Mouse (Mus musculus): ENCODE data around the gene Atic. TPM values are rescaled to one million over a fixed set of nuclear protein-coding genes. Genes with fewer than 3 reads are reported as not detected.

Atic gene
- polyA plus RNA-seq, 1 experiment from 2014 or later = 28.0 TPM

- peaks cover 82% of the 10 kb centered on the region for H3K36me3 ChIP-seq
- H3K9me3 ChIP-seq = no peaks in the 10 kb centered on the region
- ATAC-seq = no peak
- no peaks in the 10 kb centered on the region for H3K27me3 ChIP-seq
- no peak overlapping the region for H3K4me2 ChIP-seq (replicated peaks)
- H3K27ac ChIP-seq = no peak overlapping the region
- H3K4me3 ChIP-seq (replicated peaks) = no peak overlapping the region
- no peaks in the 10 kb centered on the region for H3K4me1 ChIP-seq (replicated peaks)
- 74% methylated on average over 16 of the region's 16 CpGs for WGBS
- H3K9ac ChIP-seq (replicated peaks) = no peak overlapping the region
These were observed 11.1 kb downstream of the Atic start for GRCm38 (mm10) chr1:71567884-71568605.

- no peak overlapping the region for H3K27ac ChIP-seq
- H3K4me1 ChIP-seq (replicated peaks) = no peaks in the 10 kb centered on the region
- no peak overlapping the region for H3K4me3 ChIP-seq (replicated peaks)
- H3K4me2 ChIP-seq (replicated peaks) = no peak overlapping the region
- H3K9ac ChIP-seq (replicated peaks) = no peak overlapping the region
- no peaks in the 10 kb centered on the region for H3K27me3 ChIP-seq
- 88% methylated on average over 4 of the region's 4 CpGs for WGBS
- H3K9me3 ChIP-seq = no peaks in the 10 kb centered on the region
- H3K36me3 ChIP-seq = peaks cover 76% of the 10 kb centered on the region
- no peak for ATAC-seq
These were observed 13.2 kb downstream of the Atic start for GRCm38 (mm10) chr1:71570116-71570515.

- WGBS = 93% methylated on average over 7 of the region's 7 CpGs
- H3K9ac ChIP-seq (replicated peaks) = no peak overlapping the region
- H3K27me3 ChIP-seq = no peaks in the 10 kb centered on the region
- no peaks in the 10 kb centered on the region for H3K9me3 ChIP-seq
- no peak overlapping the region for H3K4me2 ChIP-seq (replicated peaks)
- H3K4me3 ChIP-seq (replicated peaks) = no peak overlapping the region
- H3K4me1 ChIP-seq (replicated peaks) = no peaks in the 10 kb centered on the region
- no peak for ATAC-seq
- H3K36me3 ChIP-seq = peaks cover 68% of the 10 kb centered on the region
- no peak overlapping the region for H3K27ac ChIP-seq
These were observed 19.0 kb downstream of the Atic start for GRCm38 (mm10) chr1:71575987-71576386.

- H3K36me3 ChIP-seq = peaks cover 59% of the 10 kb centered on the region
- no peak overlapping the region for H3K4me2 ChIP-seq (replicated peaks)
- no peaks in the 10 kb centered on the region for H3K9me3 ChIP-seq
- WGBS = 93% methylated on average over 6 of the region's 6 CpGs
- no peak overlapping the region for H3K4me3 ChIP-seq (replicated peaks)
- no peak for ATAC-seq
- no peak overlapping the region for H3K27ac ChIP-seq
- no peak overlapping the region for H3K9ac ChIP-seq (replicated peaks)
- H3K4me1 ChIP-seq (replicated peaks) = no peaks in the 10 kb centered on the region
- H3K27me3 ChIP-seq = no peaks in the 10 kb centered on the region
These were observed 19.9 kb downstream of the Atic start for GRCm38 (mm10) chr1:71576837-71577236.

- WGBS = 92% methylated on average over 4 of the region's 4 CpGs
- no peak overlapping the region for H3K4me3 ChIP-seq (replicated peaks)
- no peak overlapping the region for H3K4me2 ChIP-seq (replicated peaks)
- H3K36me3 ChIP-seq = peaks cover 39% of the 10 kb centered on the region
- no peaks in the 10 kb centered on the region for H3K27me3 ChIP-seq
- H3K4me1 ChIP-seq (replicated peaks) = no peaks in the 10 kb centered on the region
- H3K9me3 ChIP-seq = no peaks in the 10 kb centered on the region
- H3K9ac ChIP-seq (replicated peaks) = no peak overlapping the region
- ATAC-seq = no peak
- H3K27ac ChIP-seq = no peak overlapping the region
These were observed 22.6 kb downstream of the Atic start for GRCm38 (mm10) chr1:71579526-71579925.

- Histone ChIP-seq H3K27me3 (no peaks in the 10 kb centered on the region), H3K4me2 (replicated peaks) (no peak overlapping the region), H3K4me3 (replicated peaks) (no peak overlapping the region), H3K27ac (no peak overlapping the region), H3K9ac (replicated peaks) (no peak overlapping the region), H3K4me1 (replicated peaks) (no peaks in the 10 kb centered on the region), H3K36me3 (peaks cover 39% of the 10 kb centered on the region), H3K9me3 (no peaks in the 10 kb centered on the region)
- 94% methylated on average over 12 of the region's 12 CpGs for WGBS
- ATAC-seq = no peak
These were observed 23.5 kb downstream of the Atic start for GRCm38 (mm10) chr1:71580408-71580807.

GRCm38 (mm10) chr1:71583302-71583701 lies 26.4 kb downstream of the Atic start:
- H3K9me3 ChIP-seq = no peaks in the 10 kb centered on the region
- WGBS = 92% methylated on average over 8 of the region's 8 CpGs
- no peak for ATAC-seq
- H3K27ac ChIP-seq = no peak overlapping the region
- H3K36me3 ChIP-seq = peaks cover 13% of the 10 kb centered on the region
- H3K9ac ChIP-seq (replicated peaks) = no peak overlapping the region
- no peaks in the 10 kb centered on the region for H3K4me1 ChIP-seq (replicated peaks)
- no peaks in the 10 kb centered on the region for H3K27me3 ChIP-seq
- H3K4me3 ChIP-seq (replicated peaks) = no peak overlapping the region
- H3K4me2 ChIP-seq (replicated peaks) = no peak overlapping the region

GRCm38 (mm10) chr1:71583900-71584299 lies 26.9 kb downstream of the Atic start:
- no peak overlapping the region for H3K4me2 ChIP-seq (replicated peaks)
- 95% methylated on average over 7 of the region's 7 CpGs for WGBS
- H3K36me3 ChIP-seq = 0 out of 2 replicates have a peak, but pooled peaks cover 7% of the 10 kb centered on the region
- no peak overlapping the region for H3K9ac ChIP-seq (replicated peaks)
- no peak for ATAC-seq
- H3K4me1 ChIP-seq (replicated peaks) = no peaks in the 10 kb centered on the region
- H3K27ac ChIP-seq = no peak overlapping the region
- no peaks in the 10 kb centered on the region for H3K27me3 ChIP-seq
- H3K9me3 ChIP-seq = no peaks in the 10 kb centered on the region
- H3K4me3 ChIP-seq (replicated peaks) = no peak overlapping the region

GRCm38 (mm10) chr1:71586658-71587057 lies 29.7 kb downstream of the Atic start:
- Histone ChIP-seq H3K4me3 (replicated peaks) (no peak overlapping the region), H3K9me3 (no peaks in the 10 kb centered on the region), H3K27me3 (no peaks in the 10 kb centered on the region), H3K4me2 (replicated peaks) (no peak overlapping the region), H3K27ac (no peak overlapping the region), H3K4me1 (replicated peaks) (no peaks in the 10 kb centered on the region), H3K9ac (replicated peaks) (no peak overlapping the region), H3K36me3 (peaks cover 25% of the 10 kb centered on the region)
- 96% methylated on average over 7 of the region's 7 CpGs for WGBS
- ATAC-seq = no peak

GRCm38 (mm10) chr1:71590038-71590437 lies 33.1 kb downstream of the Atic start:
- no peaks in the 10 kb centered on the region for H3K9me3 ChIP-seq
- H3K4me1 ChIP-seq (replicated peaks) = no peaks in the 10 kb centered on the region
- no peak overlapping the region for H3K27ac ChIP-seq
- WGBS = 97% methylated on average over 11 of the region's 11 CpGs
- H3K27me3 ChIP-seq = no peaks in the 10 kb centered on the region
- peaks cover 30% of the 10 kb centered on the region for H3K36me3 ChIP-seq
- no peak for ATAC-seq
- no peak overlapping the region for H3K4me3 ChIP-seq (replicated peaks)
- H3K4me2 ChIP-seq (replicated peaks) = no peak overlapping the region
- H3K9ac ChIP-seq (replicated peaks) = no peak overlapping the region

GRCm38 (mm10) chr1:71593184-71593583 lies 36.2 kb downstream of the Atic start:
- Histone ChIP-seq H3K9ac (replicated peaks) (no peak overlapping the region), H3K27me3 (no peaks in the 10 kb centered on the region), H3K4me2 (replicated peaks) (no peak overlapping the region), H3K36me3 (peaks cover 31% of the 10 kb centered on the region), H3K4me3 (replicated peaks) (no peak overlapping the region), H3K9me3 (no peaks in the 10 kb centered on the region), H3K27ac (no peak overlapping the region), H3K4me1 (replicated peaks) (no peaks in the 10 kb centered on the region)
- no peak for ATAC-seq
- WGBS = 94% methylated on average over 9 of the region's 9 CpGs

- Histone ChIP-seq H3K9ac (replicated peaks) (no peak overlapping the region), H3K4me3 (replicated peaks) (no peak overlapping the region), H3K4me1 (replicated peaks) (no peaks in the 10 kb centered on the region), H3K27me3 (no peaks in the 10 kb centered on the region), H3K36me3 (peaks cover 35% of the 10 kb centered on the region), H3K9me3 (no peaks in the 10 kb centered on the region), H3K27ac (no peak overlapping the region), H3K4me2 (replicated peaks) (no peak overlapping the region)
- no peak for ATAC-seq
- 85% methylated on average over 2 of the region's 2 CpGs for WGBS
These were observed 37.3 kb downstream of the Atic start for GRCm38 (mm10) chr1:71594268-71594667.

GRCm38 (mm10) chr1:71595365-71595764 lies 38.4 kb downstream of the Atic start:
- 91% methylated on average over 4 of the region's 4 CpGs for WGBS
- Histone ChIP-seq H3K4me1 (replicated peaks) (no peaks in the 10 kb centered on the region), H3K36me3 (peaks cover 31% of the 10 kb centered on the region), H3K27me3 (no peaks in the 10 kb centered on the region), H3K9me3 (no peaks in the 10 kb centered on the region), H3K4me3 (replicated peaks) (no peak overlapping the region), H3K9ac (replicated peaks) (no peak overlapping the region), H3K27ac (no peak overlapping the region), H3K4me2 (replicated peaks) (no peak overlapping the region)
- no peak for ATAC-seq
